Mouse (Mus musculus): ENCODE measurements at regions not wholly inside any gene's neighbourhood (a gene's known extent, or its start where the extent isn't known, plus 50 kb on each side); places are given as distances from the start of the nearest gene placed in this dataset.
A peak's percentile ranks its signal among the peaks of the same experiment; 100 is the strongest.

- no peak for DNase-seq (ENCODE audit: extremely low read depth, low read depth, low spot score)
Measured at GRCm38 (mm10) chr17:89592826-89593225, 317.4 kb downstream of the Gm10184 start.

- DNase-seq (ENCODE audit: extremely low read depth, low read depth, low spot score), result no peak
Measured at GRCm38 (mm10) chr17:89559506-89559905, 350.7 kb downstream of the Gm10184 start.

DNA sequence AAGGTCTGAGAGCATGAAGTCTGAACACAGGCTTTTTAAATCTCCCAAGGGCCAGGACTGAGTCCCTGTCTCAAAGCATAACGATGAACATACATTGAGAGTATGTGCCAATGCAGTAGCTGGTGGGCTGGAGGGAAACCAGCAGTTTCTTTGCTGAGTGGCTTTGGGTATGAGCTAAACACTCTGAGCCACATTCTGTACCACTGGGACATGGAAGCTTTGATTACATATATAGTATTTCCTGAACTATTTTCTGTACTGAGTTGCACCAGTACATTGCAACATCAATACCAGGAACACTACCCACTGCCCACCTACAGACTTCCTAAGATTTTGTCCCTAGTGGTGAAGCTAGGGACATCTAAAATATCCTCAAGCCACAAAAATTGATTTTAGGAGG is 354.3 kb upstream of the Fshr start:
- DNase-seq (ENCODE audit: extremely low read depth, low read depth, low spot score), result no peak

DNA sequence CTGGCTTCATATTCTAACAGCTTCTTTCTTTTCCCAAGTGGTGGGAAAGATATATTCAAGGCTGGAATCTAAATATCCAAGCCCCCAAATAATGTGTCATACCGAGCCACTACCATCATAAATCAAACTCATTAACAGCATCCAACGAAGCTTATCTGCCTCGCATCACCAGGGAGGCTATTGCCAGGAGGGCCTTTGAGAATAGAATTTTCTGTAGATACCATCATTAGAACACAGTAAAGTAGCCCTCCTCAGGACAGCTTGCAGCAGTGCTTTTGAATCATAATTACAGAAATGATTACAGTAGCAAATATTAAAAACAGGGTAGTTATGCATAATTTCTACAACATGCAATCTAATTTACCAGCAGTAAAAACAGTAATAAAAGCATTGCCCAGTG is 353.1 kb upstream of the Fshr start:
- DNase-seq (ENCODE audit: extremely low read depth, low read depth, low spot score), result no peak

GRCm38 (mm10) chr17:89550758-89551157 is 350.3 kb upstream of the Fshr start:
- DNase-seq (ENCODE audit: extremely low read depth, low read depth, low spot score), result no peak

DNA sequence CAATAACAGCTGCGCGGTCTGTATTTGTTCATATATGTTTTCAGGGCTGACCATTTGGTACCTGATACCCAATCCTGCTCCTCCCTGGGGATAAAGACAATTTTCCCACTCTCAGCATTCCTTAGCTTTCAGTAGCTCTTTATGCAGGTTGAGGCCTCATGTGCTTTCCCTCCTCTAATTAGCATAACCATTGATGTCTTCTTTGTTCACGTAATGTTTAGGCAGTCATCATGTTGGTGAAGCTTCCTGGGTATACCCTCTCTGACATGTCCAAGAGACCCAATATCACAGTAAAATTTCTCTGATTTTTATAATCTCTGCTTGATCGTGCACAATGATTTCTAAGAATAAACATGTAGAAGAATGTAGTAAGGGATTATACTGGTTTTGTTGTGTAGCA is 321.4 kb upstream of the Fshr start:
- DNase-seq (ENCODE audit: extremely low read depth, low read depth, low spot score), result no peak

DNA sequence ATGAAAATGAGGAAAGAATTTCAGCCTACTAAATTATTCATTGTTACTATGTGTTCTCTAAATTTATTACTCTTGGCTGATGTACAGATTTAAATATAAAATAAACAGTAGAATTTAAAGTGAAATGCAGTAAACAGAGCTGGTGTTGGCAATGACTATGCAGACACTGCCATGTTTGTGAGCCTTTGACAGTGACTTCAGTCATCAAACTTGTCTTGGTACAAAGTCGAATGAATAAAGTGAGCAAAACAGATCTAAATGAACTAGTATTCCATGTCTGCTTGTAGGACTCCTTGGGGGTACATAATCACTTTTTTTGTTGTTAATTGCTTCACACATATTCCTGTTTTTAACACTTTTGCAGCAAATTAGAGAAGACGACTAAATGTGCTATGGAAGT is 318.9 kb upstream of the Fshr start:
- no peak for DNase-seq (ENCODE audit: extremely low read depth, low read depth, low spot score)

DNA sequence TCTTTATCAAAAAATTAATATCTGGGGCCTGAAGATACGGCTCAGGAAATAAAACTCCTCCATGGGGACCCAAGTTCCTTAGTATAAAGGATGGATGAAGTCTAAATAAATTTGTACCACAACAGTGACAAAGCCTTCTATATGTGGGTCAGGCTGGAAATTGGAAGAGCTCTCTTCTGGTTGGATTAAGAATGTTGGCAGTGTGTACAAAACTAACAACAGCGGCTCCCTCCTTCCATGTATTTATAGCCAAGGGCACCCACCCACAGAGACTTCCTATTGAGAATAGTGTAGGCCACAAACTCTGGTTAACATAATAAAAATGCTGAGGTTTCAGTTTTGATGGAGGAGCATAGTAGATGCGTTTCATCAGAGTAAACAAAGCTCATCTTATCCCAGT is 304.8 kb upstream of the Fshr start:
- DNase-seq (ENCODE audit: extremely low read depth, low read depth, low spot score), result no peak

DNA sequence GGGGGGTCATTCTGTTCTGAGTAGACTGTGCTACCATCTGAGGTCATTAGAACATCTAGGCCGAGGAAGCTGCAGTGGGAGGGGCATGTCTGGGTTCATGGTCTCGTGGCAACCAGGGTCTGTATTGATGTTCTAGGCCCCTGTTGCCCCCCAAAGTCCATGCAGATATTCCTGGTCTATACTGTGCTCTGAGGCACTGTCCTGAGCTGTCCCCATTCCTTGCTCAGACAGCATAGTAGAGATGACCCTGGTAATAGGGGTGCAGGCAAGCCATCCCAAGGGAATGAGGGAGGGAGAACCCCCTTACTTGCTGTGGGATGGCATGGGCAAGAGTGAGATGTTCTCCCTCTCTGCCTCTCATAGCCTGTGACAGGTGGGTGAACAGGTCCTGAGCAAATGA is 293.1 kb upstream of the Fshr start:
- DNase-seq (ENCODE audit: extremely low read depth, low read depth, low spot score), result no peak

DNA sequence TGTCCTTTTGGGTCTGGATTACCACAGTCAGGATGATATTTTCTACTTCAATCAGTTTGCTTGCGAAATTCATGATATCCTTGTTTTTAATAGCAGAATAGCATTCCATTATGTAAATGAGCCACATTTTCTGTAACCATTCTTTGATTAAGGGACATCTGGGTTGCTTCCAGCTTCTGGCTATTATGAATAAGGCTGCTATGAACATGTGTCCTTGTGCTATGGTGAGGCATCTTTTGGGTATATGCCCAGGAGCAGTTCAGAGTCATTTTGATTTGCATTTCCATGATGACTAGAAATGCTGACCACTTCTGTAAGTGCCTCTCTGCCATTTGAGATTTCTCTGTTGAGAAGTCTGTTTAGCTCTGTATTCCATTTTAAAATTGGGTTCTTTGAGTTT is 266.0 kb upstream of the Fshr start:
- DNase-seq (ENCODE audit: extremely low read depth, low read depth, low spot score), result no peak

GRCm38 (mm10) chr17:89465883-89466282 is 265.4 kb upstream of the Fshr start:
- DNase-seq (ENCODE audit: extremely low read depth, low read depth, low spot score), result no peak

- no peak for DNase-seq (ENCODE audit: extremely low read depth, low read depth, low spot score)
Measured at GRCm38 (mm10) chr17:89460438-89460837, 260.0 kb upstream of the Fshr start.

DNA sequence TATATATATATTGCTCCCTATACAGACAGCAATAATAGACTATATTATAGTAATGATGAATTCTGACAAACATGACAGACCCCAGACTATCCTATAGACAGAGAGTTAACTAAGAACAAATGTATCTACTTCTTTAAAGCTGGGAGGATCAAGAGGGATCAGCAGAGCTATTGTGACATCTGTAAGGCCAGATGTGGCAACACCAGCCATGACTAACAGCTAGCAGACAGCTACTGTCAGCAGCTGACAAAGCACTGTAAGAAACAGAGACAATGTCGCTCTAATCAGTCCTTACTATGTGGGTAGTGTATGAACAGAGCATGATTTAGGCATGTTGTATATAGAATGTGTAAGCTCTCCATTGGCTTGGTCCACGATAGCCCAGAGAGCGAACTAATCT is 253.8 kb upstream of the Fshr start:
- peak; percentile 49 for DNase-seq (ENCODE audit: extremely low read depth, low read depth, low spot score)

- peak; percentile 31 for DNase-seq (ENCODE audit: extremely low read depth, low read depth, low spot score)
Measured at GRCm38 (mm10) chr17:89450724-89451123, 250.2 kb upstream of the Fshr start.

DNA sequence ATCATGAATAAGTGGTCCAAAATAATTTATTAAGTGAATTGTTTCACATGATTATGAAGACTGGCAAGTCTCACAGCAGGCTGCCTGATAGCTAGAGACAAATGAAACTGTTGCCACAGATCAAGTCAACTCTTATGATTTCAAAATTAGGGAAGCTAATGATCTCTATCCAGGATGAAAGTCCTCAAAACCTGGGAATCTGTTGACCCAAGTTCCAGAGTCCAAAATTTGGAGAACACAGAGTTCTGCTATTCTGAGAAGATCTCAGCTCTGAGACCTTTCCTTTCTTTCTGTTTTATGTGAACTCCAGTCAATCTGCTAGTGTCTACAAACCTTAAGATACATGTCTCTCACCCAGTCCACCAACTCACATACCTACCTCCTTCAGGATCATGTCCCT is 248.9 kb upstream of the Fshr start:
- DNase-seq (ENCODE audit: extremely low read depth, low read depth, low spot score), result no peak

- DNase-seq (ENCODE audit: extremely low read depth, low read depth, low spot score), result no peak
Measured at GRCm38 (mm10) chr17:89434288-89434687, 233.8 kb upstream of the Fshr start.

GRCm38 (mm10) chr17:89410026-89410425 is 209.6 kb upstream of the Fshr start:
- DNase-seq (ENCODE audit: extremely low read depth, low read depth, low spot score), result no peak

DNA sequence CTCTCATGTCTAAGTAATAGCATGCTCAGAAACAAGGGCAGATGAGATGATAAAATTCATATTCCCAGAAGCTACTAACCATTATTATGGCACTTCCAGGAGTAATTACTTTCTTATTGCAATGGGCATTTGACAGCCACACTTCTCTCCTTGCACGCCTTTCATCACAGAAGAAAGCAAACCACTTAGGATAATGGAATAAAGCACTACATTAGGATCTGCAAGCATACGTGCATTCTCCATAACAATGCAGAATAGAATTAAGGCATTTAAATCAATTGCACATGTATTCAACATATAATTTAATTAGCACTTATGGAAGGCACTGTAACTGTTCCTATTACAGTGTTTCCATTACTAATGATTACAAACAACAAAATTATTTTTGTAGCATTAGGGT is 205.1 kb upstream of the Fshr start:
- DNase-seq (ENCODE audit: extremely low read depth, low read depth, low spot score), result no peak

DNA sequence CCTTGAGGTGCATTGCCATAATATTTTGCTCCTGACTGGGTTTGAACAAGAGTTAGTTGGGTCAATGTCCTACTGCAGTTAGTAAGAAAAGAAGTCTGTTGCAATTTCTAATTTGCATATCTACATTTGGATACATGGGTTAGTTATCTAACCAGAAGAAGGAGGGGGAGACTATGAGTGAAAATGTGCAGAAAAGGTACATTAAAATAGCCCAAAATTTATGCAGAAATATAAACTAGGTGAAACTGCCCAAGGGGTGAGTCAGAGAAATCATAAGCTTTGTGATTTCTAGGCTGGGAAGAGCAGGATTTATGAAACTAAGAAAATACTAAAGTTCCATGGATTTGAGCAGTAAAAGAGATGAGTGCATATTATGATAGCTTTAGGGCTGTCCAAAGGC is 156.8 kb upstream of the Fshr start:
- no peak for DNase-seq (ENCODE audit: extremely low read depth, low read depth, low spot score)

GRCm38 (mm10) chr17:89340497-89341205 is 140.2 kb upstream of the Fshr start:
- no peak for DNase-seq (ENCODE audit: extremely low read depth, low read depth, low spot score)

DNA sequence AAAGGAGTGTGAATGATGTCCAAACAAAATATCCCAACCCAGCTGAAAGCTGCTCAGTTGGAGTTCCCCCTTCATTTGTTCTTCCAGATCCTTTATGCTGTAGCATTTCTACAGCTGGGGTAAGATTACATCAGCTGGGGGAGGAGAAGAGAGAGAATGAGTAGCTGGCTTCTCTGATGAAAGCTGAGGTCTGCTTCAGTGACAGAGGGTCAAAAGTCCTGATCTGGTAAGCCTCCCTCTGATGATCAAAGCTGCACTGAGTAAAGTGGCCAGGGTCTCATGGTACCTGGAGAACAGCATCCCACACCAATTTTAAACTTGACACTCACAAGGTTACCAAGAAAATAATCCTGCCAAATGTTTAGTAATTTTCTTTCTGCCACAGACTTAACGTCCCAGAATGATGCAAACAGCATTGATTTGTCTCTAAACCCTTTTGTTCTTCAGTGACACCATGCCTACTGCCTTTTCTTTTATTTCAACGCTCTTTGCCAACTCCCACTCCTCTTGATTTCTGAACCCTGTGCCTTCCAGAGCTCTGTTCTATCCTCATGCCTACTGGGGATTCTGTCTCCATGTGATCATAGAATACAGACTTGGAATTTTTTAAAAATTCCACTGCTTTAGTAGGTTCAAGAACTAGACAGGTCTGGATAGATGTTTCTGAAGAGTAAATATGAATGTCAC is 119.3 kb upstream of the Fshr start:
- DNase-seq (ENCODE audit: extremely low read depth, low read depth, low spot score), result no peak

DNA sequence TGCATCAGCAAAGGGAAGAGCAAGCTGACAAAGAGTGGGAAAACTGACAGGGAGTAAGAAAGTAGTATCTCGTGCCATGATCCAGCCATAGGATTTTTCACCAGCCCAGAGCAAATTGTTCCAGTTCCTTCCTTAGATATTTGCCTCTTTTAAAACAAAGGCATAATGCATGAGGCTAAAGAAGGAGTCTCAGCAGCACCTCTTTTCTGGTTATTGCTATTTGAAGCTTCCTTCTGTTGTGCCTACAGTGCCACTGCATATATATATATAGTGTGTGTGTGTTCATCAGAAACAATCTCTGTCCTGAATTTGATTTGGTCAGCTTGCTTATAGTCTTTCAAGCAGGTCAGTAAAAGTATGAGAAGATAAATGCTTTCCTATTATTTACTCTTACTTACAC is 117.9 kb upstream of the Fshr start:
- DNase-seq (ENCODE audit: extremely low read depth, low read depth, low spot score), result no peak

DNA sequence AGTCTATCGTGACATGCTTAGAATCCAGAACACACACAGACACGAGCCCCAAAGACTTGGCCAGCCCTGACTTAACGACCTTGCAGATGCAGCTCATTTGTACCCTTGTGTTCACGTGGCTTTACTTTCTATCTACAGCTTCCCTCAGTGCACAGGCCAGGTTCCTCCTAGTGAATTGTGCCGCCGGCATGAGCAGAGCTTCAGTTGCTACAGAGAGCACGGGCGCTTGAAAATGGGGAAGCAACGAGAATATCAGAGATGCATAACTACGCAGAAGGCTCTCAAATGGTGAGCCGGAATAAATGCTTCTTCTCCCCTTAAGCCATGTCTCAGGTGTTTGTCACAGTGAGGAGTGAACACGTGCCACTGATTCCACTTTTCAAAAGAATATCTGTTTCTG is 110.7 kb upstream of the Fshr start:
- DNase-seq (ENCODE audit: extremely low read depth, low read depth, low spot score), result no peak

Data from fat pad, adult 2 months (tissue).